Mouse (Mus musculus) testis, adult 2 months (tissue): Measurements from ENCODE around the gene Mga. TPM values are rescaled to one million over a fixed set of nuclear protein-coding genes. Genes with fewer than 3 reads are reported as not detected.

Source experiments
- H3K27ac ChIP-seq: fragments of 200-500 bp; 2 replicates; pipeline ENCODE4 v1.5.1; 2012; ENCODE audit warnings: low read depth, low read length; ENCODE audit not compliant: control insufficient read depth, insufficient read depth
- H3K27me3 ChIP-seq: fragments of 200-500 bp; 2 replicates; pipeline ENCODE4 v1.6.1; 2012; ENCODE audit warnings: mild to moderate bottlenecking, low read length, moderate library complexity; ENCODE audit not compliant: control insufficient read depth, insufficient read depth
- H3K36me3 ChIP-seq: fragments of 200-500 bp; 2 replicates; pipeline ENCODE4 v1.6.1; 2012; ENCODE audit warnings: mild to moderate bottlenecking, low read length; ENCODE audit not compliant: control insufficient read depth, insufficient read depth
- H3K4me1 ChIP-seq: fragments of 200-500 bp; 2 replicates; pipeline ENCODE4 v1.6.1; 2012; ENCODE audit warnings: low read length; ENCODE audit not compliant: control insufficient read depth, insufficient read depth
- H3K4me3 ChIP-seq: fragments of 200-500 bp; 2 replicates; pipeline ENCODE4 v1.5.1; 2012; ENCODE audit warnings: low read depth, mild to moderate bottlenecking, low read length, moderate library complexity, mixed read lengths; ENCODE audit not compliant: control insufficient read depth
- CTCF ChIP-seq: fragments of 200-500 bp; IDR thresholded peaks from 2 replicates; pipeline ENCODE4 v1.5.1; 2012; ENCODE audit warnings: low read depth, mild to moderate bottlenecking, inconsistent platforms, low read length, moderate library complexity; ENCODE audit not compliant: control insufficient read depth, insufficient read depth, insufficient replicate concordance
- POLR2A ChIP-seq: fragments of 200-500 bp; IDR thresholded peaks from 2 replicates; pipeline ENCODE4 v1.6.1; 2012; ENCODE audit warnings: low read depth, mild to moderate bottlenecking, inconsistent platforms, low read length, moderate library complexity; ENCODE audit not compliant: control insufficient read depth
- polyA plus RNA-seq: library from polyadenylated mRNA; depleted of rRNA; stranded (reverse); fragments of >200 nt; gene quantifications from 2 replicates; pipeline ENCODE4 v1.2.3, GENCODE M21; 2012

The Mga gene
- polyA plus RNA-seq, 1 experiment = 20.3 TPM

GRCm38 (mm10) chr2:119875981-119876380 is 21.0 kb upstream of the Mga start:
- H3K27ac ChIP-seq = no peak overlapping the region
- no peaks in the 10 kb centered on the region for H3K36me3 ChIP-seq
- no peaks in the 10 kb centered on the region; the same call in none of the 2 replicates for H3K4me1 ChIP-seq
- TF ChIP-seq POLR2A (no peak), CTCF (no peak)
- no peaks in the 10 kb centered on the region for H3K27me3 ChIP-seq
- H3K4me3 ChIP-seq = no peak overlapping the region

- no peak for TF ChIP-seq POLR2A
- TF ChIP-seq CTCF = no peak
- no peaks in the 10 kb centered on the region for H3K27me3 ChIP-seq
- no peaks in the 10 kb centered on the region for H3K36me3 ChIP-seq
- no peaks in the 10 kb centered on the region for H3K4me1 ChIP-seq
- no peak overlapping the region for H3K27ac ChIP-seq
- H3K4me3 ChIP-seq = no peak overlapping the region
These were observed 9.8 kb upstream of the Mga start for GRCm38 (mm10) chr2:119887201-119887600.

- TF ChIP-seq CTCF = no peak
- TF ChIP-seq POLR2A = no peak
- H3K36me3 ChIP-seq = no peaks in the 10 kb centered on the region
- peak overlapping the region; percentile 88 for H3K4me3 ChIP-seq
- no peaks in the 10 kb centered on the region for H3K27me3 ChIP-seq
- H3K4me1 ChIP-seq = peaks cover 7% of the 10 kb centered on the region
- peak overlapping the region; percentile 94 for H3K27ac ChIP-seq
These were observed 407 bp upstream of the Mga start for GRCm38 (mm10) chr2:119896553-119897089.

- H3K4me3 ChIP-seq = peak overlapping the region; percentile 88
- H3K27ac ChIP-seq = peak overlapping the region; percentile 88
- no peaks in the 10 kb centered on the region for H3K27me3 ChIP-seq
- TF ChIP-seq POLR2A (no peak; the same call in 1 of the 2 replicates), CTCF (no peak)
- H3K36me3 ChIP-seq = no peaks in the 10 kb centered on the region
- peaks cover 7% of the 10 kb centered on the region for H3K4me1 ChIP-seq
These were observed 1.1 kb downstream of the Mga start for GRCm38 (mm10) chr2:119898141-119898594.

GRCm38 (mm10) chr2:119916007-119916406 is 19.0 kb downstream of the Mga start:
- Histone ChIP-seq H3K36me3 (no peaks in the 10 kb centered on the region), H3K4me3 (no peak overlapping the region), H3K27ac (no peak overlapping the region), H3K27me3 (no peaks in the 10 kb centered on the region), H3K4me1 (no peaks in the 10 kb centered on the region)
- no peak for TF ChIP-seq POLR2A
- no peak for TF ChIP-seq CTCF

GRCm38 (mm10) chr2:119917631-119918369 is 20.8 kb downstream of the Mga start:
- TF ChIP-seq CTCF = no peak
- no peak for TF ChIP-seq POLR2A
- Histone ChIP-seq H3K36me3 (no peaks in the 10 kb centered on the region), H3K4me3 (no peak overlapping the region), H3K4me1 (no peaks in the 10 kb centered on the region), H3K27me3 (no peaks in the 10 kb centered on the region), H3K27ac (no peak overlapping the region)

- peaks cover 2% of the 10 kb centered on the region; the same call in 1 of the 2 replicates for H3K36me3 ChIP-seq
- peaks cover 4% of the 10 kb centered on the region for H3K4me1 ChIP-seq
- H3K27me3 ChIP-seq = no peaks in the 10 kb centered on the region
- no peak for TF ChIP-seq CTCF
- TF ChIP-seq POLR2A = no peak
- no peak overlapping the region for H3K27ac ChIP-seq
- H3K4me3 ChIP-seq = no peak overlapping the region
These were observed 73.5 kb downstream of the Mga start for GRCm38 (mm10) chr2:119970571-119970970.
